Mouse (Mus musculus): ENCODE data around the gene Lrp5. TPM values are rescaled to one million over a fixed set of nuclear protein-coding genes. Genes with fewer than 3 reads are reported as not detected.
A peak's percentile ranks its signal among the peaks of the same experiment; 100 is the strongest.
"Not testable (repeated sequence)": the region's sequence is repeated elsewhere in the genome, so short reads cannot be mapped to it uniquely, and the experiment has no call there.

Gene Lrp5
- total RNA-seq, 1 experiment from 2014 or later = 97.9 TPM

DNA sequence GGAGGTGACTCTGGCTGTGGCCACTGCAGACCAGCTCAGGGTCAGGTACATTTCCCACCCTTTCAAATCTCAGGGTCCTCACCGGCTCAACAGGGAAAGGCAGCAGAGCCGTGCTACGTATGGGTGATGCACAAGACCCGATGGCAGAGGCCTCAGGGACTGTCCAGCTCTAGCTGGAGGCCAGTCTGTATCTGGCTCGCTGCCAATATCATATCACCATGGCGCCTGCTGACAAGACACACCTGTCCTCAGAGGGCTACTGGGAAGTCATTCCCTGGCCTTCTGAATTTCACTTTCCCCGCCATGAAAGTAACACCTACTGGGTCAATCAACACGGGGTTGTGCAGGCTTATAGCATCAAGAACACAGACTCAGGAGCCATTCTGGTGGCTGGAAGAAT, 74.6 kb downstream of the Lrp5 start:
- no peak for DNase-seq

GRCm38 (mm10) chr19:3610886-3611285, 75.5 kb downstream of the Lrp5 start:
- DNase-seq = peak; percentile 75

- no peak for DNase-seq
These were observed 76.5 kb downstream of the Lrp5 start for GRCm38 (mm10) chr19:3609826-3610225.

- DNase-seq = no peak
These were observed 92.0 kb downstream of the Lrp5 start for GRCm38 (mm10) chr19:3594316-3594715.

DNA sequence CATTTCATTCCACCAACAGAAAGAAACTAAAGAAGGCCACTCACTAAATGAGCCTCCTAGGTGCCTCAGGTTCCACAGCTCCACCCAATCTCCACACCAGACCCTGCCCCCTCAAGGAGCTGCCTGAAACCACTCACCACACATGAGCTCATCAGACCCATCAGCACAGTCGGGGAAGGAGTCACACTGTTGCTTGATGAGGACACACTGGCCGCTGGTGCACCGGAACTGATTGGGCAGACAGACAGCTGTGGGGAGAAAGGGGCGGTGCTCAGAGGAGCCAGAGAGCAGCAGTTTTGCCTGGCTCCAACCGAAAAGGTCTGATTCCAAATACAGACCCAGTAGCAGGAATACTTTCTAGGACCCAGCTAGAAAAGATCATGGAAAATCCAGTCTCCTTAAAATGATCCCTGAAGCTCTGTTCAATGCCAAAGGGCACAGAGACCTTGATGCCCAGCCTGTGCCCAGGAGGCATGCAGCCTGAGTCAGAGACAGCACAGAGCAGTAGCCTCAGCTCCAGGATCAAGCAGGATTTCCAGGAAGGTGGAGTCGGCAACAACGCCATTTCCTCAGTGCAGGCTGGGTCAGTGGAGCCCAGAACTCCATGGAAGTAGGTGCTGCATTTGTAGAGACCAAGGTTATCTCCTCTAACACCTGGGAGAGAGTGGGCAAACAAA, 92.8 kb downstream of the Lrp5 start:
- peak; percentile 45 for DNase-seq

- no peak for DNase-seq
These were observed 96.4 kb downstream of the Lrp5 start for GRCm38 (mm10) chr19:3589968-3590367.

DNA sequence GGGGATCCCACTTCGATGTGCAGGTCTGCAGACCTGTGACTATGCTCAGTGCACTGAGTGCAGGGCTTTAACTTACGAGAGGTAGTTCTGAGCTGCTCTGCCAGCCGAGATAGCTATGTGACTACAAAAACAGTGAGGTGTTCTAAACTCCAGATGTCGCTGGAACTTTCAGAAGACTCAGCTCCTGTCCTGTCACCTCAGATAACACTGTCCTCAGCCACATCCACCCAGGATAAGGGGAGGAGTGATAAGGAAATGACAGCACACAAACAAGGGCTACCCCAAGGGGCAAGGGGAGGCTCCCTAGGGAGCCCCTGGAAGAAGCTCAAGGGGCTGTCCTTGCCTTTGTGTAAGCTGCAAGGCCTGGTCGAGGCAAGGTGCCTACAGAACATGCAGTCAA, 96.8 kb downstream of the Lrp5 start:
- no peak for DNase-seq

DNA sequence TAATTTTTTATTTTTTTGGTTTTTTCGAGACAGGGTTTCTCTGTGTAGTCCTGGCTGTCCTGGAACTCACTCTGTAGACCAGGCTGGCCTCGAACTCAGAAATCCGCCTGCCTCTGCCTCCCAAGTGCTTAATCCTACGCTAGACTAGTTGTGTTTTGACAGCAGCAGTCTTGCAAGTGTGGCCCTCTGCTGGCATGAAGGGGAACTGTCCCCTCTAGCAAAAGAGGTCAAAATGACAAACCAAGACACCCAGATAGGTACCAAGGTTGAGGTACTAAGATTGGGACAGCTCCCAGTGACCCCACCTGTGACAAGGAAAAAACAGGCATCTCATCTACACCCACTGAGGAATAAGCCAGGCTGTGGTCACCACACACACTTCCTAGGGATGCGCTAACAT, 98.6 kb downstream of the Lrp5 start:
- not testable (repeated sequence) for DNase-seq

- DNase-seq = peak; percentile 71
These were observed 99.8 kb downstream of the Lrp5 start for GRCm38 (mm10) chr19:3586540-3586939.

DNA sequence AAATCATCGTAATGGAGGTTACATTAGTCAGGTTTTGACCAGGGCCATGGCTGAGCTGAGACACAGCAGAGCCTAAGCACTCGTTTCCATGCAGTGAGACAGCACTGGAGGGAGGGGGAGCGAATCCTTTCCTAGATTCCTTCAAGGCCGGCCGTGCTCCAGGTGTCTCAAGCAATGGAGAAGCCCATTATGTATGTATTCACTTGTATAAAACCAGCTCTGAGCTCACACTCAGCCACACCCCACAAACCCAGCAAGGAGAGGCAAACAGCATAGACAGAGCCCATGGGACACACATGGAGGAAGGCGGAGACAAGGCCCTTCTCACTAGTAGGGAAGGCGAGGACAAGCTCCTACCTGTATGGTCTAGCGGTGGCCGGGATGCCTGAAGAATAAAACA, 100.3 kb downstream of the Lrp5 start:
- no peak for DNase-seq

DNA sequence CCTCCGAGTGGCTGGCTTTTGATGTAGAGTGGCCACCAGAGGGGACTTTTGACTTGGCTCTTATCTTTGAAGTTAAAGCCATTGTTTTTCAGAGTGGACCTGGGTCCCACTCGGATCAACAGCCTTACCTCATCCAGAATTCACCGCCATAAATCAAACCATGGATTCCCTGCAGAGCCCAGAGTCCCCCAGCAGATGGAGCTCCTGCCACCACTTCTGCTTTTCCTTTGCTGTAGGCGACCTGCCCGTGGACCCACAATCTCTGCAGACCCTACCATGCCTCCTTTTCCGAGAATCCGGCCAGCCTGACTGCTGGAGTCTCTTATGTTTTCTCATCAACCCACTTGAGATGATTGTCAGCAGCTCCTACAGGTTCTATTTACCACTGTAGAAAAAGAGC, 105.0 kb downstream of the Lrp5 start:
- DNase-seq = peak; percentile 57

DNA sequence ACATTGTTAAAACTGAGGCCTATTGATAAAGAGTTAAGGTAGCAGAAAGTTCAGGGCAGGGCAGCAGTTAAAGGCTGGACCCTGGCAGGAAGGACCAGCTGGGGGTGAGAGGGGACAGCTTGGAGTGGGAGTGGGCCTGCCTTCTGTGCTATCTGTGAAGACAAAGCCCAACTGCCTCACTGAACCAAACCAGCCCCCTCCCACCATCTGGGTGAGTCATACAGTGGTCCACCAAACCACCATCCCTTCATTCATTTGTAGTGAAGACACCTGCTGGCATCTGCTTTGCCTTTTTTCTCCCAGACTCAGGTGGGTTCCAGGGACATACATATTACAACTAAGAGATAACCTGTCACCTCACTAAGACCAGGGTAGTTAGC, 108.5 kb downstream of the Lrp5 start:
- DNase-seq = no peak

DNA sequence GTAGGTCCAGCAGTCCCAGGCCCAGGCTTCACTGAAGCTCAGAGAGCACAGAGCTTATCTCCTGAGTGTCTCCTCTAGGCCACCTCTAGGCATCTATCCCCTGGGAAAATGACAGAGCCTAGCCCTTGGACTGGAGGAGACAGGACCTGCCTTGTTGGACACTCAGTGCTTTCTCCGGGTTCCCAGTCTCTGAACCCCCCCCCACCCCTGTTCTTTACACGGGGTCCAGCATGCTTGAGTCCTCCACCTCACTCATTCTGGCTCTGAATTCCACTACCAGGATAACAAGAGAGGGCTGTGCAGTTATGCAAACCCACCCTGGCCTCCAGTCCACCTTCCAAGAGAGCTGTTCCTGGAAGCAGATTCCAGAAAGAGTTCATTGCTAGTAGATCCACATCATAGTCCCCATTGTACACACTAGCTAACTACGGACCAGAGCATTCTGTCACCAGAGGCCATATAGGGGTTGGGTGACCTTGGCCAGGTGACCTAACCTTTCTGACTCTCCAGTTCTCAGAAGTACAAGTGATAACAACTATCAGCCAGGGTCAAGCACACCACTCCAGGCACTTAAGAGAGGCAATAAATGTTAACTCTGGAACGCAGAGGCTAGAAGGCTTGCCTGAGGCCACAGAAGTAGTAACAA, 109.0 kb downstream of the Lrp5 start:
- DNase-seq = no peak

DNA sequence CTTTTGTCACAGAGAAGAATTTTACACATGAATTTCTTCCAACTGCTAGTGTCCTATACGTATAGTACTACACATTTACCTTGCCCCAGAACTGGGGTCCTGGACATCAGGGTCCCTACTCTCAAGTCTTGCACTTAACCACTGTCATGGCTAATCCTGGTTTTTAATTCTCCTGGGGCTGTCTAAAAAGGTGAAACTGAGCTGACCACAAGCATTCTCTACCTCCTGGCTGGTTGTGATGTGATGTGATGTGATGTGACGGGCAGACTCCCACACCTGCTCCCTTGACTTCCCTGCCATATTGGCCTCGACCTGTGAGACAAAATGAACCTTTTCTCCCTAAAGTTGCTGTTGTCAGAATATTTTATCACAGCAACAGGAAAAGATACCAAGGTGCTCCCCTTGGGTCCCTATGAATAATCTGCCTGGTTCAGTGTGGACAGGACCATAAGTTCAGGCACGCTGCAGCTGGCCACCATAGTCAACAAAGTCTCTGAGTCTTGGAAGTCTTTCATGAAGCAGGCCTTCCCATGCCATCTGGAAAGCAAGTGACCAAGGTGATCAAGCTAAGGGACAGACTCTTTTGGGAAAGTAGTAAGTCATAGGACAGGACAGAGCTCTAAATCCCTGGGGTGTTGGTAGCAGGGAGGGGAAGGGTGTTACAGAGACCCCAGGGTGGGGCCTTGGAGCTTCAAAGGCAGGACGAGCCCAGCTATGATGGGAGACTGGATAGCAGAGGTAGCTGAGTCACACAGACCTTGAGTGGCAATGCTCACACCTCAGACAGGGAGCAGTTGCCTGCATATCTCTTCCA, 109.7 kb downstream of the Lrp5 start:
- no peak for DNase-seq

DNA sequence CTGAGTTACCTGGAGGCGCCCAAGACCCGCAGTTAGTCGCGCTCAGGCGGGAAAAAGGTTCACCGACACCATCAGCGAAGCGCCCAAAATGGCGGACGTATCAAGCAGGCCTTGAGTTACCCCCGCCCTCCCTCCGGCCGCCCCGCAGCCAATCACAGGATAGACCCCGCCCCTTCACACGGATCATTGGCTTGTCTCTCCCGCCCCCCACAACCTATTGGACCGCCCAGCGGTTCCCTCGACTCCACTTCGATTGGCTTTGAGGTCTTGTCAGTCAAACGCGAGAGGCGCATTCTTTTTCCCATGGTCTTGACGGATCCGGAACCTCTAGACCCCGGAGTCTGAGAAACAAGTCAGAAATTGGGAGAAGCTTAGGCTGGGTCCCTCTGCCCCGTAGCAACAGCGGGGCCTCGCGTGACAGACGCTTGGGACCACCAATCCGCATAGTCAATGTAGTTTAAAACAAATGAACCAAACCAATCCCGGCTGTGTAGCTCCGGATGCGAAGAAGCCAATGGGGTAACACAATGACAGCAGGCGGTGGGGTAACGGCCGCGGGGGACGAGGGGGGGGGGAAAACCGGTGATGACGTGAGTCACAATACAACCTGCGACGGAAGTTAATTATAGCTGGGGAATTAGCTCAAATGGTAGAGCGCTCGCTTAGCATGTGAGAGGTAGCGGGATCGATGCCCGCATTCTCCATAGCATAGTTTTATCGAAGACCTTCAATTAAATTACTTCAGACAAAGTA, 110.6 kb downstream of the Lrp5 start, which contains the start of gene Ppp6r3:
Ppp6r3 (minus strand) TSS at position 118 of the 753 bp plus-strand sequence.
- peak; percentile 98 for DNase-seq

GRCm38 (mm10) chr19:3575276-3575631, 111.1 kb downstream of the Lrp5 start:
- DNase-seq = peak; percentile 84

DNA sequence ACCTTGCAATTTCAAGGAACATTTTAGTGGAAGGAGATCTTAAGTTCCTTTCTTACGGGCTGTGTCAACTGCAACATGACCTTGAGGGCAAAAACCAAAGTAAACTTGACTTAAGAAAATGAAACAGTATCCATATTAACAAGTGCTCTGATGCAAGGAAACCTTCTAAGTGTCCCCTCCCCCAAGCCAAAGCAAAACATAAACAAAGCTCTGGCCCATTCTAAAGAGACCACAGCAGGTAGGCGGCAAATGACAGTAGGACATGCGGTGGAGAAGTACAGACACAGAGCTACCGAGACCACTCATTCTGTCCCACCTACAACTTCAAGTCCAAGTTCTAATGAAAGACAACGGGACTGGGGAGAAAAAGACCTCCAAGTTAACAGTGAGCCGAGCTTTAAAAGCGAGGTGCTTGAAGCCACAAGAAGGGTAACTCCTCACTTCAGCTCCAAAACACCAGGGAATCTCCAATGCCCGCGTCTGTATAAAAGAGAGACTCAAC, 111.7 kb downstream of the Lrp5 start:
- DNase-seq = no peak

- DNase-seq = peak; percentile 39
These were observed 122.1 kb downstream of the Lrp5 start for GRCm38 (mm10) chr19:3564309-3564708.

GRCm38 (mm10) chr19:3562752-3563151, 123.6 kb downstream of the Lrp5 start:
- DNase-seq = no peak

DNA sequence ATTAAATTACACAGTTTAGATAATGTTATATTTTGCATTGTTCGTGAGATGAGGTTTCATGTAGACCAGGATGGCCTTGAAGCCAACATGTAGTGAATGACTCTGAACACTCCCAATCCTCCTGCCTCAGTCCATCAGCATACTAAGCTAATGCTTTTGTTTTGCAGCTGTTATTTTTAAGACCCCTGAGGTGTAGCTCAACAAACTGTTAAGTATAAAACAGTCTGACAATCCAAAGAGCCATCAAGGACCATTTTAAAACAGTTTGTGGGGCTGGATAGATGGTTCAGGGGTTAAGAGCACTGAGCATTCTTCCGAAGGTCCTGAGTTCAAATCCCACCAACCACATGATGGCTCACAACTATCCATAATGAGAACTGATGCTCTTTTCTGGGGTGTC, 124.1 kb downstream of the Lrp5 start:
- DNase-seq = no peak

- no peak for DNase-seq
These were observed 130.1 kb downstream of the Lrp5 start for GRCm38 (mm10) chr19:3556169-3556827.

DNA sequence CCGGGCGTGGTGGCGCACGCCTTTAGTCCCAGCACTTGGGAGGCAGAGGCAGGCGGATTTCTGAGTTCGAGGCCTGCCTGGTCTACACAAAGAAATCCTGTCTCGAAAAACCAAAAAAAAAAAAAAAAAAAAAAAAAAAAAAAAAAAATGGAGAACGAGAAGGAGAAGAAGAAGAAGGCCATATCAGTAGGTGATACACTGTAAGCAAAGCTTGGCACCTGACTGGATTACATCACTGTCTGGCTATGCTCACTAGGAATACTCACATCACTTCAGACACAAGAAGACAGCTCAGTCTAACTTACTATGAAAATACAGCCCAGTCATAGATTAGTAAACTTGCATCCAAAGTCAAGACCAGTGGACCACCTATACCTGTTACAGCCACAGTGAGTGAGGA, 131.6 kb downstream of the Lrp5 start:
- no peak for DNase-seq
